In the genomic region with DNA sequence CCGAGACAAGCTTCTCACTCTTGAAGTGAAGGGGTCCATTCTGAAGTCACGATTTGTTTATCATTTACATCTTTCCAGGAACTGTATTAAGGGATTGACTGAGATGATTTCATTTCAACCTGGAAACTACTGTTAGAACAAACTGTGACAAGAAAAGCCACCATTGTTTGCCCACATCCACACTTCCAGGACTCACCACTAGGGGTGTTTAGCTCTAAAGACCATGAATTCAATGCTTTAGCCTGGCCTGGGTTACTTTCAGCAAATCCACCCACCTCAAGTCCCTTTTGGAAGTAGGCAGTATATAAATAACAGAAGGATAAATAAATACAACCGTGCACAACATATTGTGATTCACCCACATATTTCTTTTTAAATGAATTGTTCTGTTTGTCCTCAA, we compare ENCODE assay signal across 9 mouse cellular contexts.
DNase-seq lines count a peak whose midpoint lies in the region; ATAC-seq lines count a peak whose summit lies in the region.
"Had no signal": no experiment of that assay in that cellular context is flagged by ENCODE, and none has a peak within 500 bp of the region (broad histone marks: within the 10 kb centered on the region; RNA-seq: fewer than 3 reads in every experiment).

No protein-coding gene starts in this region.

- ATAC-seq in common myeloid progenitor, adult 5-6 weeks (replicated peaks; ENCODE audit: low read depth, poor library complexity, severe bottlenecking): 0 out of 2 replicates have a peak, but pooled peaks have one; percentile 42
- ATAC-seq: intestine, embryonic 16.5 days had no signal

- DNase-seq in cerebellum, postnatal 14 days: peak; percentile 30 to 51
- no peak for DNase-seq in cerebellum, adult 11-12 months
- DNase-seq in layer of hippocampus, adult 11-12 months (ENCODE audit: low spot score): peak; percentile 5
- no peak for DNase-seq in layer of hippocampus, postnatal 14 days (ENCODE audit: low spot score in 2 of 2)
- peak; percentile 9 for DNase-seq in 3T3-L1 (ENCODE audit: low read depth, low spot score)
- DNase-seq in right cerebral cortex, postnatal 4 days: no peak
- DNase-seq in ovary, postnatal 10 days (ENCODE audit: low spot score): no peak

Comparison
In these comparisons a context has a peak if more than half of its experiments do, and no peak if none do; other contexts are left out.
1. DNase-seq: peak in cerebellum, postnatal 14 days (2 of 2), layer of hippocampus, adult 11-12 months (single experiment) and 3T3-L1 (single experiment); none in cerebellum, adult 11-12 months (single experiment), layer of hippocampus, postnatal 14 days (0 of 2), right cerebral cortex, postnatal 4 days (single experiment) and ovary, postnatal 10 days (single experiment).